Mouse (Mus musculus) ES-Bruce4 (cell line): Measurements from ENCODE around the gene Tubg1. TPM values are rescaled to one million over a fixed set of nuclear protein-coding genes. Genes with fewer than 3 reads are reported as not detected.

Experiments
- H3K27ac ChIP-seq: 2 replicates; pipeline ENCODE4 v1.5.1; 2012; ENCODE audit warnings: low read length, inconsistent platforms; ENCODE audit not compliant: insufficient read depth
- H3K27me3 ChIP-seq: 2 replicates; pipeline ENCODE4 v1.6.1; 2012; ENCODE audit warnings: mild to moderate bottlenecking, low read length, inconsistent platforms; ENCODE audit not compliant: control insufficient read depth, poor library complexity, insufficient read depth, severe bottlenecking
- H3K36me3 ChIP-seq: 2 replicates; pipeline ENCODE4 v1.6.1; 2012; ENCODE audit warnings: inconsistent platforms, mild to moderate bottlenecking, low read length, moderate library complexity; ENCODE audit not compliant: control insufficient read depth, poor library complexity, insufficient read depth, severe bottlenecking
- H3K4me1 ChIP-seq: one replicate; pipeline ENCODE4 v1.8.1; 2011; ENCODE audit warnings: low read length; ENCODE audit not compliant: control insufficient read depth, insufficient read depth
- H3K4me3 ChIP-seq: 2 replicates; pipeline ENCODE4 v1.5.1; 2011; ENCODE audit warnings: low read depth, mild to moderate bottlenecking, low read length
- H3K9ac ChIP-seq: 2 replicates; pipeline ENCODE4 v1.6.1; 2012; ENCODE audit warnings: low read depth, mild to moderate bottlenecking, inconsistent platforms; ENCODE audit not compliant: poor library complexity, severe bottlenecking
- H3K9me3 ChIP-seq: replicated peaks from 2 replicates; pipeline ENCODE4 v1.6.1; 2012; ENCODE audit warnings: mild to moderate bottlenecking, low read length, inconsistent platforms; ENCODE audit not compliant: control insufficient read depth, poor library complexity, insufficient read depth, severe bottlenecking
- CTCF ChIP-seq: IDR thresholded peaks from one replicate; pipeline ENCODE4 v1.8.1; 2011; ENCODE audit warnings: low read depth, low read length
- EP300 ChIP-seq: IDR thresholded peaks from 2 replicates; pipeline ENCODE4 v1.6.1; 2011; ENCODE audit warnings: low read depth, low read length; ENCODE audit not compliant: insufficient read depth
- POLR2A ChIP-seq: IDR thresholded peaks from one replicate; pipeline ENCODE4 v1.8.1; 2011; ENCODE audit warnings: low read length; ENCODE audit not compliant: insufficient read depth
- polyA plus RNA-seq: library from polyadenylated mRNA; stranded (reverse); fragments of >200 nt; gene quantifications from 2 replicates; pipeline ENCODE4 v1.2.4, GENCODE M21; 2011; ENCODE audit warnings: low read depth; ENCODE audit not compliant: missing spikeins, insufficient read depth, insufficient read length

Tubg1 gene
- polyA plus RNA-seq, 1 experiment = 55.3 TPM

DNA sequence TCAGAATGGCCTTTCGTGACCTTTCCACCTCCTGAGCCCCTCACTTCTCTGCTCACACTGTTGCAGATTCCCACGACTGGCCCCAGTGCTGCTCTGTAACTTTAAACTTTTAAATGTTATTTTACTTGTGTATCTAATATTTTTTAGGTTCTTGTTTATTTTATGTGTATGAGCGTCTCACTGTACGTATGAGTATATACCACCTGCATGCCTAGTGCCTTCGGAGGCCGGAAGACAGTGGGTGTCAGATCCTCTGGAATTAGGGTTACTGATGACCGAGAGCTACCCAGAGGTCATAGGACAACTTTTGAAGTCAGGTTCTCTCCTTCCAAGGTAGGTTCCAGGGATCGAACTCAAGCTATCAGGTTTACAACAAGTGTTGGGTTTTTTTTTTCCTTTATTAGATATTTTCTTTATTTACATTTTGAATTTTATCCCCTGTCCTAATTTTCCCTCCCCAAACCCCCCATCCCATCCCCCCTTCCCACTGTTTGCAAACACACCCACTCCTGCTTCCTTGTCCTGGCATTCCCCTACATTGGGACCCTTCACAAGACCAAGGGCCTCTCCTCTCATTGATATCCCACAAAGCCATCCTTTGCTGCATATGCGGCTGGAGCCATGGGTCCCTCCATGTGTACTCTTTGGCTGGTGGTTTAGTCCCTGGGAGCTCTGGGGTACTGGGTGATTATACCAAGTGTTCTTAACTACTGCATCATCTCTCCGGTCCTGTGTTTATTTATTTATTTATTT is 22.7 kb downstream of the Tubg1 start:
- Histone ChIP-seq H3K27me3 (no peaks in the 10 kb centered on the region), H3K9me3 (no peaks in the 10 kb centered on the region), H3K36me3 (no peaks in the 10 kb centered on the region), H3K4me1 (no peaks in the 10 kb centered on the region), H3K27ac (no peak overlapping the region), H3K4me3 (no peak overlapping the region), H3K9ac (no peak overlapping the region)
- TF ChIP-seq POLR2A (no peak), CTCF (no peak), EP300 (no peak)

DNA sequence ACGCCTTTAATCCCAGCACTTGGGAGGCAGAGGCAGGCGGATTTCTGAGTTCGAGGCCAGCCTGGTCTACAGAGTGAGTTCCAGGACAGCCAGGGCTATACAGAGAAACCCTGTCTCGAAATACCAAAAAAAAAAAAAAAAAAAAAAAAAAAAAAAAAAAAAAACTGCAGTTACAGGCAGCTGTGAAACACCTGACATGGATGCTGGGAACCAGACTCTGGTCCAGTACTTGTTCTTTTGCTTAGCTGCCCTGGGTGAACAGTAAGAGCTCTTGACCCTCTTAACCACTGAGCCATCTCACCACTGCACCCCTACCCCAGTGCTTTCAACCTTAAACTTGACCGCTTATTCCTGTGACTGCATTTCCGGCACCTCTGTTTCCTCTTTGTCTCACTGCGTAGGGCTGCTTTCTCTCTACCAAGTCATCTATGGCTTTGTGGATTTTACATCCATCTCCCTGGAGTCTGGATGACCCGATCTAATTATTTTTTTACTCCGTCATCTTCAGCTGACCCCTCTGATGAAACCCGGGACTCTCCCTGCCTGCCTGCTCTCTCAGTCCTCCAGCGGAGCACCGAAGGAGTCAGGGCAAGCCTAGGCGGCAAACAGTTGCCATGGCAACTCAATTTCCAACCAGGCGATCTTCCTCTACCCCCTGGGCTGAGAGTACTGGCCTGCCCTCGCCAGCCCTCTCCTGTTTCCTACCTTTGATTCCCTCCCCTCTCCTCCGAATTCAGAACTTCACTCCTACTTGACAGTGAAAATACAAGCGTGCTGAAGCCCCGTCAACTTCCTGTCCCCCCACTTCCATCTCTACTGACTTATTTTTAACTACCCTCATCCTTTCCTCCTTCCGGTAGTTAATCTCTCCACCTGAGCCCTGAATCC is 23.8 kb downstream of the Tubg1 start:
- Histone ChIP-seq H3K4me1 (no peaks in the 10 kb centered on the region), H3K27me3 (no peaks in the 10 kb centered on the region), H3K4me3 (peak overlapping the region; percentile 7), H3K27ac (peak overlapping the region; percentile 35), H3K9ac (peak overlapping the region; percentile 10), H3K36me3 (no peaks in the 10 kb centered on the region), H3K9me3 (no peaks in the 10 kb centered on the region)
- TF ChIP-seq POLR2A (no peak), EP300 (no peak), CTCF (no peak)

DNA sequence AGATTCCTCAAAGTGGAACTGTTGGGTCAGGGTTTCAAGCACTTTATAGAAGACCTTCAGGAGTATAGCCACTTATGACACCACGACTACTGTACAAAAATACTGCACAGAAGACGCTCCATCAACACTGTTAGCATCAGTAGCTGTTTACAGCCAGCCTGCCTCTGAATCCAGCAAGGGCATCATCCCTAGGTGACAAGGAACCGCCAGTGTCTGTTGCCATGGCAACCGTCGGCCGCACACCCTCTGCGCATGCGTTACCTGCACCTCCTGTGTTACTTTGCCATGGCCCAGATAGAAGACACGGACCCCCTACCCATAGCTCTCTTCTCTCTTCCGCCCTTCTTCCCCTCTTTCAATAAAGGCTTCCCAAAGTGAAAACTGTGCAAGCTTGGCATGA is 26.6 kb downstream of the Tubg1 start:
- Histone ChIP-seq H3K9me3 (no peaks in the 10 kb centered on the region), H3K27ac (no peak overlapping the region), H3K9ac (no peak overlapping the region), H3K4me3 (no peak overlapping the region), H3K27me3 (no peaks in the 10 kb centered on the region), H3K36me3 (no peaks in the 10 kb centered on the region), H3K4me1 (peaks cover 2% of the 10 kb centered on the region)
- no peak for TF ChIP-seq POLR2A
- TF ChIP-seq CTCF = no peak
- no peak for TF ChIP-seq EP300

DNA sequence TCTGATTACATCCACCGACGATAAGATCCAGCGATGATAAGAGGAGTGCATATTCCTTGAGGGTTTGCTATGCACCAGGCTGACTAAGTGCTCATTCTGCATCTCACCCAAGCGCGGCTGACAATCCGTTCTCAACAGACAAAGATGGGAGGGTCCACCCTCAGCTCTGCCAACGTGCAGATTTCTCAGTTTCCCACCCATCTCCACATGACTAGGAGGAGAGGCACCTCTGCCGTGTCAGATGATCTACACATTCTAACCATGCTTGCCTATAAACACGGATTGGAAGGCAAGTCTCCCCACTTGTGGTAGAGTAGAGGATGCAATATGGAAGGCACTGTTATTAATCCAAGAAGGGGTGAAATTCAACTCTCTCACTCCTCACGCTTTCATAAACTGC is 29.0 kb downstream of the Tubg1 start:
- H3K27ac ChIP-seq = no peak overlapping the region
- H3K4me3 ChIP-seq = no peak overlapping the region
- peaks cover 2% of the 10 kb centered on the region for H3K4me1 ChIP-seq
- H3K9ac ChIP-seq = no peak overlapping the region
- H3K27me3 ChIP-seq = no peaks in the 10 kb centered on the region
- TF ChIP-seq EP300 (no peak), CTCF (no peak), POLR2A (no peak)
- no peaks in the 10 kb centered on the region for H3K9me3 ChIP-seq
- H3K36me3 ChIP-seq = no peaks in the 10 kb centered on the region

DNA sequence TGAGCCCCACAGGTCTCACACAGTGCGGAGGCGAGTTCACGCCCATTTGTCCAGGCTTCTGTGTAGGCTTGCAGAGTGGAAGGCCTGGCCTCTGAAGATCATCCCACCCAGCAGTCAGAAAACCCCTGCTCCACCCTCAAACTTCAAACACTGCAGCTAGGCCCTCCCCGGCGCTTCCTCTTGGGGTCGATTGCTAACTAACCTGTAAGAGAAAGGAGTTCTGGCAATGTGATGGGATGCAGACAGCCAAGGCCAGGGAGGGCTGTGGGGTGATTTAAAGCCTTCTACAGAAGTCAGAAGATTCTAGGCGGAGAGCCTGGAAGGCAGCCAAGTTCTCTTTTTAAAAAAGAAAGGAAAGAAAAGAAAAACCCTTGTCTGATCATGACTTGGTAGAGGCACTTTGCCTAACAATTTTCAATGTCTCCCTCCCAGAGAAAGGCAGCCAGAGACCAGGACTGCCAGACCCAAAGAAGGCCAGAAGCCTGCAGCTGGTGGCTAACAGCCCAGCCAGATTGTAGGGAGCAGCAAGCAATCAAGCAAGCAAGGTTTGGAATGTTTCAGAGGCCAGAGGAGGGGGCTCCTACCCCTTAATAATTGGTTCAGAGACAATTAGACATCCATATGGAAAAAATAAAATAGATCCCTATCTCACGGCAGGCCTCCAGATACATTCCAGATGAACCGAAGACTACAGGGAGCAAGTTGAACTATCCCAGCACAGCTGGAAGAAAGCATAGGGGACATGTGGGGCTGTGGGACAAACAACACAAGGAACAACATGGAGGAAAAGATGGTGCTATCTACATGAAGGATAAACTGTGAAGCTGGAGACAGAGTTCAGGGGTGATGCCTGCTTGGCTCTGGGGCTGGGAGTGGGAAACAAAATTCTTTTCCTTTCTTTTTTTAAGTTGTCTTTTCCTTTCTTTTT is 29.7 kb downstream of the Tubg1 start:
- H3K9me3 ChIP-seq = no peaks in the 10 kb centered on the region
- H3K36me3 ChIP-seq = no peaks in the 10 kb centered on the region
- H3K4me3 ChIP-seq = no peak overlapping the region
- no peak for TF ChIP-seq CTCF
- TF ChIP-seq POLR2A = no peak
- no peak overlapping the region for H3K9ac ChIP-seq
- H3K4me1 ChIP-seq = peaks cover 2% of the 10 kb centered on the region
- H3K27me3 ChIP-seq = no peaks in the 10 kb centered on the region
- H3K27ac ChIP-seq = no peak overlapping the region
